ENCODE assay signal across 9 mouse cellular contexts in genomic region chr17:56554122-56554551, GRCm38 (mm10). TPM values are rescaled to one million over a fixed set of nuclear protein-coding genes. Genes with fewer than 3 reads are reported as not detected.
DNase-seq lines count a peak whose midpoint lies in the region; ATAC-seq and TF ChIP-seq lines count a peak whose summit lies in the region.
"Had no signal": no experiment of that assay in that cellular context is flagged by ENCODE, and none has a peak within 500 bp of the region (broad histone marks: within the 10 kb centered on the region; RNA-seq: fewer than 3 reads in every experiment).

TSS of gene Gm20219 (minus strand) at chr17:56554387.

- ATAC-seq in embryonic facial prominence, embryonic 15.5 days (ENCODE audit: insufficient number of reproducible peaks, low FRiP score, low TSS enrichment, low read depth): no peak
- no peak for ATAC-seq in granulocyte monocyte progenitor cell, adult 5-6 weeks (replicated peaks; ENCODE audit: poor library complexity, severe bottlenecking)

- no peaks in the 10 kb centered on the region for H3K27me3 ChIP-seq in kidney, adult 2 months (replicated peaks; ENCODE audit: control insufficient read depth, insufficient read depth, low read length)
- H3K27me3 ChIP-seq in embryonic facial prominence, embryonic 15.5 days: no peaks in the 10 kb centered on the region
- H3K27me3 ChIP-seq in myocyte (ENCODE audit: control insufficient read depth, insufficient read depth, insufficient read length): no peaks in the 10 kb centered on the region
- no peaks in the 10 kb centered on the region for H3K27me3 ChIP-seq in heart, adult 2 months (ENCODE audit: control insufficient read depth, insufficient read depth, low read length)
- H3K27me3 ChIP-seq: midbrain, embryonic 12.5 days had no signal

- peak within 1 kb of the TSS; percentile 15; the same call in 1 of the 2 replicates for H3K4me2 ChIP-seq in embryonic facial prominence, embryonic 15.5 days (replicated peaks)
- H3K4me2 ChIP-seq in myocyte (ENCODE audit: low read depth): no peak within 1 kb of the TSS
- H3K4me2 ChIP-seq: midbrain, embryonic 12.5 days had no signal

- H3K79me2 ChIP-seq in myocyte (ENCODE audit: control insufficient read depth, insufficient read depth): no peaks in the 10 kb centered on the region
- H3K79me2 ChIP-seq in heart, adult 2 months (replicated peaks; ENCODE audit: control insufficient read depth, insufficient read depth, low read length): no peaks in the 10 kb centered on the region

- H3K27ac ChIP-seq in kidney, adult 2 months (ENCODE audit: insufficient read depth, low read depth, low read length): no peak within 1 kb of the TSS
- peak within 1 kb of the TSS; percentile 51; the same call in 1 of the 2 replicates for H3K27ac ChIP-seq in embryonic facial prominence, embryonic 15.5 days (replicated peaks)
- H3K27ac ChIP-seq in heart, adult 2 months: no peak within 1 kb of the TSS

- H3K4me1 ChIP-seq in kidney, adult 2 months (ENCODE audit: control insufficient read depth, insufficient read depth, low read length): no peaks in the 10 kb centered on the region
- peaks cover 12% of the 10 kb centered on the region; the same call in 1 of the 2 replicates for H3K4me1 ChIP-seq in embryonic facial prominence, embryonic 15.5 days
- H3K4me1 ChIP-seq in heart, adult 2 months (ENCODE audit: control insufficient read depth, insufficient read depth, low read length): no peaks in the 10 kb centered on the region

- H3ac ChIP-seq in myocyte (ENCODE audit: control insufficient read depth, insufficient read length): no peak within 1 kb of the TSS

- TF ChIP-seq POLR2A in kidney, adult 2 months (IDR thresholded peaks at IDR 0.05; ENCODE audit: low read depth, low read length): no peak
- TF ChIP-seq POLR2A in myocyte (IDR thresholded peaks at IDR 0.05; ENCODE audit: insufficient read length, low read depth): no peak
- no peak for TF ChIP-seq POLR2A in heart, adult 2 months (IDR thresholded peaks at IDR 0.05; ENCODE audit: insufficient read depth, low read depth, low read length)

- 66% methylated on average over 20 of the region's 20 CpGs for WGBS in kidney, adult 2 months
- 65% methylated on average over 20 of the region's 20 CpGs for WGBS in embryonic facial prominence, embryonic 15.5 days
- 24% methylated on average over 20 of the region's 20 CpGs for WGBS in large intestine, adult 2 months
- 78% methylated on average over 20 of the region's 20 CpGs for WGBS in heart, adult 2 months

- no peak for TF ChIP-seq CTCF in kidney, adult 2 months (conservative IDR thresholded peaks at IDR 0.05; ENCODE audit: insufficient read depth, insufficient read length, low read depth, low read length)
- TF ChIP-seq CTCF in heart, adult 2 months (IDR thresholded peaks at IDR 0.05): no peak

- intact Hi-C loops in heart, adult 2 months (cut with DNase I): loop anchor here (5.0 kb wide), 1 partner anchor 147 kb away; no protein-coding TSS in a partner anchor

- no peak within 1 kb of the TSS for H3K4me3 ChIP-seq in kidney, adult 2 months (ENCODE audit: insufficient read depth, low read depth, low read length)
- H3K4me3 ChIP-seq in embryonic facial prominence, embryonic 15.5 days (replicated peaks): peak within 1 kb of the TSS; percentile 23
- no peak within 1 kb of the TSS for H3K4me3 ChIP-seq in myocyte
- H3K4me3 ChIP-seq in heart, adult 2 months: no peak within 1 kb of the TSS
- H3K4me3 ChIP-seq: midbrain, embryonic 12.5 days had no signal

- H3K9ac ChIP-seq in embryonic facial prominence, embryonic 15.5 days: no peak within 1 kb of the TSS
- H3K9ac ChIP-seq in heart, adult 2 months (ENCODE audit: low read depth, low read length): no peak within 1 kb of the TSS
- H3K9ac ChIP-seq: midbrain, embryonic 12.5 days had no signal

- no peaks in the 10 kb centered on the region for H3K9me3 ChIP-seq in embryonic facial prominence, embryonic 15.5 days (replicated peaks)
- H3K9me3 ChIP-seq: midbrain, embryonic 12.5 days had no signal

- no peak for TF ChIP-seq EP300 in heart, adult 2 months (IDR thresholded peaks at IDR 0.05; ENCODE audit: insufficient read depth, low read depth, low read length)

- no peaks in the 10 kb centered on the region for H3K36me3 ChIP-seq in kidney, adult 2 months (ENCODE audit: control insufficient read depth, insufficient read depth, low read length)
- H3K36me3 ChIP-seq in embryonic facial prominence, embryonic 15.5 days: no peaks in the 10 kb centered on the region
- no peaks in the 10 kb centered on the region for H3K36me3 ChIP-seq in myocyte (ENCODE audit: control insufficient read depth, insufficient read depth)
- no peaks in the 10 kb centered on the region for H3K36me3 ChIP-seq in heart, adult 2 months (ENCODE audit: control insufficient read depth, insufficient read depth, low read length)
- H3K36me3 ChIP-seq: midbrain, embryonic 12.5 days had no signal

- DNase-seq in kidney, adult 2 months: peak; percentile 28
- DNase-seq in kidney, adult 9 months: no peak
- DNase-seq in large intestine, adult 2 months (ENCODE audit: low read depth, low spot score): peak; percentile 66
- no peak for DNase-seq in heart, adult 2 months
- DNase-seq in cerebellum, postnatal 10 days: no peak

TF ChIP-seq in myocyte, 11 proteins besides CTCF, POLR2A, EP300 and RAD21:
- no peak for TF ChIP-seq E2F4 (IDR thresholded peaks at IDR 0.05; ENCODE audit: insufficient read depth)
- peak; percentile 26 for TF ChIP-seq POLR2AphosphoS2 (IDR thresholded peaks at IDR 0.05; ENCODE audit: insufficient read length, low read depth)
- TF ChIP-seq MAX (IDR thresholded peaks at IDR 0.05; ENCODE audit: low read depth): no peak
- no peak for TF ChIP-seq CEBPB (IDR thresholded peaks at IDR 0.05; ENCODE audit: insufficient read depth, poor library complexity, severe bottlenecking)
- TF ChIP-seq MYOD1 (IDR thresholded peaks at IDR 0.05; ENCODE audit: control insufficient read depth in 1 of 3, insufficient read length in 2 of 3, low read depth in 2 of 3): no peak

RNA-seq across cellular contexts. Expression of gene Gm20219, which starts in this region (rescaled TPM):
- polyA plus RNA-seq in kidney, adult 2 months (2012; rRNA removed): 1.7 and 2.1 TPM in 2 replicates
- 13.1 and 16.5 TPM in 2 replicates for polyA plus RNA-seq in embryonic facial prominence, embryonic 15.5 days (2015; fragmentation: Nextera tagmentation; extraction: Ambion mirVana)
- polyA plus RNA-seq in large intestine, adult 2 months (2012; rRNA removed): 2.3 and 3.2 TPM in 2 replicates
- polyA plus RNA-seq in myocyte (2012; fragmentation: generic; extraction: Trizol): 0.28 TPM
- under 1 TPM; 0.34 to 0.39 TPM for total RNA-seq in heart, adult 2 months (2021)
- polyA plus RNA-seq in heart, adult 2 months (2012; rRNA removed): 1.00 and 1.7 TPM in 2 replicates
- total RNA-seq in granulocyte monocyte progenitor cell, adult 5-6 weeks (2014; fragmentation: Nextera tagmentation): 0.84 and 1.1 TPM in 2 replicates
- total RNA-seq in granulocyte monocyte progenitor cell, adult 5-6 weeks (2017): 0.41 TPM in 1 of 2 replicates, not detected in the other

Comparison
In these comparisons a context has a peak if more than half of its experiments do, and no peak if none do; other contexts are left out.
1. DNase-seq: peak in kidney, adult 2 months (single experiment) and large intestine, adult 2 months (single experiment); none in kidney, adult 9 months (single experiment), heart, adult 2 months (0 of 2) and cerebellum, postnatal 10 days (0 of 2).